Mouse (Mus musculus) MN1 (cell line): Measurements from ENCODE around the gene Pde2a.
A peak's percentile ranks its signal among the peaks of the same experiment; 100 is the strongest.

Experiments used
- DNase-seq: peaks from one replicate; pipeline ENCODE4 v3.0.0-alpha.2; 2016; ENCODE audit warnings: low spot score

The Pde2a gene

DNA sequence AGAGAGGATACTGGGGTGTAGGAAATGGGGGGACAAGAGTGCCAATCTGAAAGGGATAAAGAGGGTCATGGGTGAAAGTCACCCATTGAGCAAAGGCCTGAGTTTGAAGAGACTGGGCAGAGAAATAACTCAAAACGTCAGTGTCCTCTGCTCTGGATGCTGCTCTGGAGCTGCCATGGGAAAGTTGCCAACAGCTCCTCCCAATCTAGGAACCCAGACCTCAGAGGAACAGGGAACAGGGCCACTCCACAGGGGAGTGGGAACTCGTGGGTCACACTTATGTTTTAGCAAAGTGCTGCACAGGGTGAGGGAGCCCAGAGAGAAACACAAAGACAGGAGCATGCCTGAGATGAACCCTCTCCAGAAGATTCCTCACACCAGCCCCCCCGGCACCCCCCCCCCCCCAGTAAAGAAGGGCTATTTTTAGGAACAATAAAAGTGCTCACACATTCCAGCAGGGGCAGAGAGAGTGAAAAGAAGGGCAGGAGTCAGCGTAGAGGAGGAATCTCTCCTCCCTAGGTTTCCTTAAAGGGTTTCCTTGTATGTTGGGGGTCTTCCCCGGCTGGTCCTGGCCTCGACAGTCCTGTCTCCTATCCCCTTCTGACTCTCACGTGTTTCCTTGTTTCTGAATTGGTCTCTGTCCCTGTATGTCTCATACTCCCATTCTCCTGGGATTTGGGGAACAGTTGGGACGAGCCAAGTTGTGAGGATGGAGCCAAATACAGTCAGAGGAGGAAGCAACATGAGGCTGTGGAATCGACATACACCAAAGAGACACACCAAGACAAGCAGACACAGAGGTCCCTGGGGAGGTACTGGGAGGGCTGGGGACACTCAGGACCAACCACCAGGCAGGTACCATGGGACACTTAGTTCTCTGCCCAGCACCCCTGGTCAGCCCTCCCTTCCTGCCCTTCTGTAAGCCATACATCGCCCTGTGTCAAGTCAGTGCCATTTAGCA, 51.4 kb downstream of the Pde2a start:
- DNase-seq: peak; percentile 35

GRCm38 (mm10) chr7:101474399-101474811, 52.9 kb downstream of the Pde2a start:
- DNase-seq: no peak

GRCm38 (mm10) chr7:101476028-101476427, 54.5 kb downstream of the Pde2a start:
- no peak for DNase-seq

DNA sequence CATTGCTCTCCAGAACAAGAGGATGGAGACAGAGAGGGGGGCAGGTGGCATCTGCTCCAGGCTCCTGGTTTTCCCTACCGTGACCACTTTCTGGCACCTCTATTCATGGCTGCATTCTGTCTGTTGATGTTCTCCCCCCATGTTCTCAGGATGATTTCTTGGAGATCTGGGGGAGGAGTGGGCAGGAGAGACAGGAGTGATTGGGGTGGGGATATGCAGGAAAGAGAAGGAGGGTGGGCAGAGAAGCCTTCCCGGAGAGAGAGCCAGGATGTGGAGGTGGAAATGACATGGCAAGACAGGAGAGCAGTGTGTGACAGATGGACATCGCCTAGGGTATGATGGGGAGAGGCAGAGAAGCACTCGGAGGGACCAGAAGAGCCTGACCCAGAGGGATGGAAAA, 55.0 kb downstream of the Pde2a start:
- no peak for DNase-seq

GRCm38 (mm10) chr7:101477200-101477599, 55.7 kb downstream of the Pde2a start:
- DNase-seq: no peak

DNA sequence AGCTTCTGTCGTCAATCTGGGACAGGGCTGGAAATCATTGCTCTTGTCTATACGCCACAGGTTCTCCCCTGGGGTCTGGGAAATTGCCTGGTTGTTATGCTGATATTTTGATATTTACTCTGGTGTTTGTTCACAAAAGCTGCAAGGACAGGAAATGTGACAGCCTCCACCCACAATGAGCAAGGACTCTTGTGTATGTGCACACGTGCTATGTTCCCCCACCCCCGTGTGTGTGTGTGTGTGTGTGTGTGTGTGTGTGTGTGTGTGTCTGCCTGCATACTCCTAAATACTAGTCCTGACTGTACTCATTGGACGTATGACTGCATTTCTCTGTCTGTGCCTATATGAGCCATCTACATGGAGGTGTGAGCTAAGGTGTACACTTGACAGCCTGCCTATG, 56.6 kb downstream of the Pde2a start:
- DNase-seq: no peak

DNA sequence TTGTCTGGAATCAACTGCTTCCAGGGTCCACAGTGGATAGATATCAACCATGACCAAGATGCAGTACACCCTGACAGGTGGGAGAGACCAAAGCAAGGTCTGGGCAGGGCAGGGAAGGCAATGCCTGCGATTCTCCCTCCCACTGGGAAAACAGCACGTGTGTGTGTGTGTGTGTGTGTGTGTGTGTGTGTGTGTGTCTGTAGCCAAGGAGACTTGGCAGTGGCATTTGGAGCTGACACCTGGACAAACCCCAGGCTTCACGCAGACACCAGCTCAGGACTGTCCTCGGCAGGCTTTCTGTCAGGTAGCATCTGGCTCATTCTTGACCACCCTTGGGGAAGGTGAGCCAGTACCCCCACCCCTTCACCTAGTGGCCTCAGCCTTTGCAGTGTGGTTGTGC, 58.4 kb downstream of the Pde2a start:
- DNase-seq: no peak

DNA sequence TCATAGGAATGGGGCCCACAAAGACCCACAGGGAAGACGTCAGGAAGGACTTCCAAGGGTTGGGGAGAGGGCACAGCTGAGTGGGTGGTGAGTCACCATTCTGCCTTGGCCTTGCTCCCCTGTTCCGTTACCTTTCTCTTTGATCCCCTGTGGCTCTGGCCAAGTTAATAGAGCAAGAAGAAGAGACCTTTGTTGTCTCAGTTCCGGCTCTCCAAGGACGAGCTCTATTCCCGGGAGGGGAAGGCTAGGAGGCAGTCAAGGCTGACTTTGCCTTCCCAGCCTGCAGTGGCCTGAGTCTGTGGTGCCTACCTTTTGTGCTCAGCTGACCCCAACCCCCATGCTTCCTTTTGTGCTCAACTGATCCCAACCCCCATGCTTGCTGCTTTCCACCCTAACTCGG, 59.2 kb downstream of the Pde2a start:
- DNase-seq: no peak

GRCm38 (mm10) chr7:101481872-101482498, 60.5 kb downstream of the Pde2a start:
- DNase-seq: no peak

- no peak for DNase-seq
Observed at GRCm38 (mm10) chr7:101482499-101483081, 61.1 kb downstream of the Pde2a start.

DNA sequence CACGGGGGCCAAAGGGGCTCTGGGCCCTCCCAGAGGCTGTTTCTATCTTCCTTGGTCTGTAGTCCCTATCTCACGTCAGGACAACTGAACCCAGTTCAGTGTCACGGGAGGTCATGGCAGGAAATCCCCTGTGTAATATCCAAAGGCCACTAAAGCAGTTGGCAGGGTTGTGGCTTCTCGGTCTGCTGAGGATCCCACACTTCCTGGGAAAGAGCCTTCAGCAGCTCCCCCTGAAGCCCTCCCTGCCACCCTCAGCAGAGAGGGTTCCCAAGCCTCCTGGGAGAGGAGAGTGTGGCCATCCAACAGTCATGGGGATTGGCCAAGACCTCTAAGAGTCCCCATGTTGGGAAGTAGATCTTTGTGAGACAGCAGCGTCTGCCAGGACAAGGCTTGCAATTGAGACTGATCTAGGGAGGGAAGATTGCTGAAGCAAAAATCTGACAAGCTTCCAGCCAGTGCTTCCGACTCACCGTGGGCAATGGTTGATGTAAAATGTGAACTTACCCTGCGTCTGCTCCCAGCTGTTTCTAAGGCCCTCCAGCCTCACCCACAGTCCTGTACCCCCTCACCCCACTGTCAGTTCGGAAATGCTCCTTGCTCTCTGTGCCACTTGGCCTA, 62.1 kb downstream of the Pde2a start:
- no peak for DNase-seq

DNA sequence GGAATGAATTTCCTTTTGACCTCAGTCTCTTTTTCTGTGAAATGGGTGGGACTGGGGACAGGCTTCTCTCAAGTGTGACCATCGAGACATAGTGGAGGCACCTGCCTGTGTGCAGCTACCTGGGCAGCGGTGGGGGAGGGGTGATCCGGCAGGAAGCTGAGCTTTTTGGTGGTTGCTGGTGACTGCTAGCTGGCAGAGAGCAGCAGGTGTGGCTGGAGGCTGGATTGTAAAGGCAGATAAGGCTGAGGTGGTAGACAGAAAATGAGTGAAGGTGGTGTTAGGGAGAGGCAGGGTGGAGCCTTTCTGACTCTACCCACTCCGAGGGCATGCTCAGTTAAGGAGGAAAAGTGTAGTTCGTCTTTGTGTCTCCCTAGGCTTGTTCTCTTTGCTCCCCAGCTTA, 65.6 kb downstream of the Pde2a start:
- DNase-seq: no peak

- no peak for DNase-seq
Observed at GRCm38 (mm10) chr7:101490952-101491351, 69.5 kb downstream of the Pde2a start.

DNA sequence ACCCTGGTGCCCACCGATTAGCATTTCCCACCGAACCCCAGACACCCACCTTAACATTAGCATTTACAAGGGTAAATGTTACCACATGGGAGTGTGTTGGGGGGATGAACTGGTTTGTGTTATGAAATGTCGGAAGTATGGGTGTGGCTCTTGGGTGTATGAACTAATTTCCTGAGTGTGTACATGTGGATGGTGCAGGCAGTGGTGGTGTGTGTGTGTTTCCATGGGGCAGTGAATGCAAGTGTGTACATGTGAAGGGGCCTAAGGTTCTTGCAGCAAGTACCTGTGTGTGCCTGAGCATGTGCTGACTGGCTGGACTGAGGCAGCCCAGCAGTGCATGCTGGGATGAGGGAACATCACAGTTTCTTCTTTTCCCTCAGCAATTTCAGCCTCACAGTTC, 76.9 kb downstream of the Pde2a start:
- no peak for DNase-seq

GRCm38 (mm10) chr7:101499251-101499650, 77.8 kb downstream of the Pde2a start:
- DNase-seq: no peak

GRCm38 (mm10) chr7:101499701-101500100, 78.2 kb downstream of the Pde2a start:
- DNase-seq: no peak

GRCm38 (mm10) chr7:101501236-101501635, 79.7 kb downstream of the Pde2a start:
- no peak for DNase-seq

DNA sequence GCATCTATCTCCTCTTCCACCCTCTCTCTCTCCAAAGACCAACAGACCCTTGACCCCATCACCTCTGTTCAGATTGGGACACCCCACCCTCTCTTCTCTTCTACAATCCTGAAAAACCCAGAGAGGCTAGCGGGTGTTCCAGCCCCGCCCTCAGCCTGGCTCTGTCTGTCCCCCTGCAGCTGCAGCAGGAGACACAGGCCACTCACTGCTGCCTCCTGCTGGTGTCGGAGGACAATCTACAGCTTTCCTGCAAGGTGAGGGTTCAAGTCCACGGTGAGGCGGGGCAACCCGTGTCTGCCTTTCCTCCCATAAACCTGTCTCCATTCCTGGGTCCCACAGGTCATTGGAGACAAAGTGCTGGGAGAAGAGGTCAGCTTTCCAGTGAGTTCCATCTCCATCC, 80.2 kb downstream of the Pde2a start:
- DNase-seq: no peak

GRCm38 (mm10) chr7:101503351-101503750, 81.9 kb downstream of the Pde2a start:
- peak; percentile 78 for DNase-seq

DNA sequence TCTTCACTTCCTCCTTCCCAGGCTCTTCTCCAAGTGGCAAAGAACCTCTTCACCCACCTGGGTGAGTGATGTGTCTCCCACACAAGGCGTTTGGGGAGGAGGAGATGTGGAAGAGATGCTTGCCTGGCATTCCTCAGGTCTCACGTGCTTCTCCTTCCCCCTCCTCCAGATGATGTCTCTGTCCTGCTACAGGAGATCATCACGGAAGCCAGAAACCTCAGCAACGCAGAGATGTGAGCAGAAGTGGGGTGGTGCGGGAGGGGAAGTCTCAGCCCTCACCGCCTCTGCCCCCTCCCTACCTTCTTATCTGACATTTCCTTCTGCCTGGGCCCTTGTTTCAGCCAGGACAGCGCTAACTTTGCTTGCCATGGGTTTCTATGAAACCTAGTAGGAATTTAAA, 82.3 kb downstream of the Pde2a start:
- no peak for DNase-seq

GRCm38 (mm10) chr7:101504507-101504906, 83.0 kb downstream of the Pde2a start:
- no peak for DNase-seq

GRCm38 (mm10) chr7:101509212-101509611, 87.7 kb downstream of the Pde2a start:
- DNase-seq: no peak

DNA sequence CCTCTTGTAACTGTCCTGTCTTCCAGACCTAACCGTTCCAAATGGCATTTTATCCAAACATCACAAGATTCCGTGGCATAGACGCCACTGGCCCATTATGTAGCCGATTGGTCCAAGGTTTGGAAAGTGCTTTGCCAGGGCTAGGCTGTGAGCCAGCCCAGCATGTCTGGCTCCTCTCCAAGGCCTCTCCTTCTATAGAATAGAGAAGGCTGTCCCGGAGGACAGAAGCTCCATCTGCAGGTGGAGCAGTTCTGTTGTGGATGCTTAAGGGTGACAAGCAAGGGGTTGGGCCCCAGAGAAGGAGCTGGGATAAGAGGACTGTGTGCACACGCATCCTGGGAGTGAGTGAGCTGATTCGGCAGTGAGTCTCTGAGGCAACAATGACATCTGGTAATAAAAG, 92.2 kb downstream of the Pde2a start:
- DNase-seq: peak; percentile 58
